Mouse (Mus musculus): Measurements from ENCODE around the gene Ccdc38. TPM values are rescaled to one million over a fixed set of nuclear protein-coding genes. Genes with fewer than 3 reads are reported as not detected.

The Ccdc38 gene
- polyA plus RNA-seq, 1 experiment: 0.03 TPM

DNA sequence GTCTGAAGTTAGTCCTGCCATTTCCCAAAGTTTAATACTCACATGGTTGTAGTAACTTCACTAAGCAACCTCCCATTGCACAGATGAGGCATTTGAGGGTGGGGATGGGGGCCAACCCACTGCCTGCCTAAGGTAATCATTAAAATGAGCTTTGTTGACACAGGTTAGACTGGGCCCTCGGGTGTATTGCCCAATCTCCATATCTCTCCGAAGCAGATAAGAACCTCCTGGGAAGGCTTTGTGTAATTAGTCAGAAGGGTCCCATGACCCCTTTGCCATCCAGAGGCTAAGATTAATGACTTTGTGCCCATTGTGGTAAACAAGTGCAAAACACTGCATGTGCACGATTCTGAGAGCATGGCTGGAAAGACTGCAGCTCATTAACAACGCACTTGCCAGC lies 22.7 kb upstream of the Ccdc38 start:
- TF ChIP-seq POLR2A (IDR thresholded peaks at IDR 0.05; ENCODE audit: borderline replicate concordance, insufficient read depth, low read length) (no peak), CTCF (IDR thresholded peaks at IDR 0.05; ENCODE audit: borderline replicate concordance, insufficient read depth, low read depth, low read length) (no peak)
- 80% methylated on average over 4 of the region's 4 CpGs for WGBS

DNA sequence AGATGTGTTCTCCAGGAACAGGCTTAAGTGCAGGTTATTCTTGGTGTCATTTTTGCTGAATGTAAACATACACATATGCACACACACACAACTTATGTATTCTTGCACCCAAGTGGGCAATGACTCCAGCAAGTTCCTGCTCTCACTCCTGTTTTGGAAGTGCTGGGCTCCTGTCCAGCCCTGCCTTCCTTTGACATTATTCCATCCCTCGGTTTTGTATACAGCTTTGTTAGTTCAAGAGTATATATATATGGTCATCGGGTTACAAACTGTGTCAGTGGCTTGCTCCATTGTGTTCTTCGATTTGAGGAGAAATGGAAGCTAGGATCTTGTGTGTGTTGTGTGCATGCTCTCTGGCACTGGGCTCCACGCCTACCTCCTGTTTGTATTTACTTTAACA lies 22.2 kb upstream of the Ccdc38 start:
- no peak overlapping the region for H3K4me3 ChIP-seq (replicated peaks; ENCODE audit: insufficient read depth, low read depth, low read length)
- no peak overlapping the region for H3K27ac ChIP-seq (ENCODE audit: insufficient read depth, low read length)
- no peak for DNase-seq
- 86% methylated on average over 4 of the region's 4 CpGs for WGBS
- TF ChIP-seq POLR2A (IDR thresholded peaks at IDR 0.05; ENCODE audit: borderline replicate concordance, insufficient read depth, low read length): no peak
- TF ChIP-seq CTCF (IDR thresholded peaks at IDR 0.05; ENCODE audit: borderline replicate concordance, insufficient read depth, low read depth, low read length): no peak
- no peaks in the 10 kb centered on the region for H3K27me3 ChIP-seq (ENCODE audit: control insufficient read depth, insufficient read depth, low read length)
- H3K4me1 ChIP-seq (ENCODE audit: control insufficient read depth, insufficient read depth, low read length): peaks cover 3% of the 10 kb centered on the region; the same call in 1 of the 2 replicates

More for the DNA sequence above, 22.7 kb upstream of the Ccdc38 start:
- H3K27me3 ChIP-seq (ENCODE audit: control insufficient read depth, insufficient read depth, low read length): no peaks in the 10 kb centered on the region
- peaks cover 3% of the 10 kb centered on the region; the same call in 1 of the 2 replicates for H3K4me1 ChIP-seq (ENCODE audit: control insufficient read depth, insufficient read depth, low read length)
- no peak overlapping the region for H3K4me3 ChIP-seq (replicated peaks; ENCODE audit: insufficient read depth, low read depth, low read length)
- no peak for DNase-seq
- no peak overlapping the region for H3K27ac ChIP-seq (ENCODE audit: insufficient read depth, low read length)

DNA sequence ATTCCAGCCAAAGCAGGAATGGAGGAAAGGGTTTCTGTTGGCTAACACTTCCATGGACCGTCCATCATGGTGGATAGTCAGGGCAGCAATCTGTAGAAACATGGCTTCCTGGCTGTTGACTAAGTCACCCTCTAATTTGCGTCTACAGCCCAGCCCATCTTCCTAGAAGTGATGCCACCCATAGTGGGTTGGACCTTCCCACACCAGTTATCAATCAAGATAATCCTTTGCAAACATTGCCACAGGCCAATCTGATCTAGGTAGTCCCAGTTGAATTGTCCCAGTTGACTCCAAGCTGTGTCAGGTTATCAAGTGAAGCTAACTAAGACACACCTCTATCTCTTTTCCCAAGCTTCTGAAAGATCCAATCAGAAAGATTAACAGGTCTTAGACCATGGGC lies 21.8 kb upstream of the Ccdc38 start:
- WGBS: 96% methylated on average over 2 of the region's 2 CpGs
- TF ChIP-seq POLR2A (IDR thresholded peaks at IDR 0.05; ENCODE audit: borderline replicate concordance, insufficient read depth, low read length) (no peak), CTCF (IDR thresholded peaks at IDR 0.05; ENCODE audit: borderline replicate concordance, insufficient read depth, low read depth, low read length) (no peak)

DNA sequence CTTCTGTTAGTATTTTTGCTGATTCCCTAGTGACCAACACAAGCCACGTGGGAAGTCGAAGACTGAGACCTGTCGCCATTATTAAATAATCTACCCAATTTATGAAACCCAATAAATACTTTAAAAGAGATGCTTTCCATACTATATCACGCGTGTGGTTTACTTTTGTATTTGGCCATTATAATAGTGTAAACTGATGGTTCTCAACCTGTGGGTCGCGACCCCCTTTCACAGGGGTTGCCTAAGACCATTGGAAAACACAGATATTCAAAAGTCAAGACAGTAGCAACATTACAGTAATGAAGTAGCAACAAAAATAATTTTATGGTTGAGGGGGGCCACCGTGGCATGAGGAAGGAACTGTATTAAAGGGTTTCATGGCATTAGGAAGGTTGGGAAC lies 21.3 kb upstream of the Ccdc38 start:
- WGBS: 95% methylated on average over 8 of the region's 8 CpGs
- no peak for DNase-seq
- no peak for TF ChIP-seq CTCF (IDR thresholded peaks at IDR 0.05; ENCODE audit: borderline replicate concordance, insufficient read depth, low read depth, low read length)
- TF ChIP-seq POLR2A (IDR thresholded peaks at IDR 0.05; ENCODE audit: borderline replicate concordance, insufficient read depth, low read length): no peak
- no peaks in the 10 kb centered on the region for H3K27me3 ChIP-seq (ENCODE audit: control insufficient read depth, insufficient read depth, low read length)
- H3K4me3 ChIP-seq (replicated peaks; ENCODE audit: insufficient read depth, low read depth, low read length): no peak overlapping the region
- peaks cover 3% of the 10 kb centered on the region; the same call in 1 of the 2 replicates for H3K4me1 ChIP-seq (ENCODE audit: control insufficient read depth, insufficient read depth, low read length)
- H3K27ac ChIP-seq (ENCODE audit: insufficient read depth, low read length): no peak overlapping the region

More for the DNA sequence above, 21.8 kb upstream of the Ccdc38 start:
- no peaks in the 10 kb centered on the region for H3K27me3 ChIP-seq (ENCODE audit: control insufficient read depth, insufficient read depth, low read length)
- DNase-seq: no peak
- H3K4me3 ChIP-seq (replicated peaks; ENCODE audit: insufficient read depth, low read depth, low read length): no peak overlapping the region
- H3K27ac ChIP-seq (ENCODE audit: insufficient read depth, low read length): no peak overlapping the region
- H3K4me1 ChIP-seq (ENCODE audit: control insufficient read depth, insufficient read depth, low read length): peaks cover 3% of the 10 kb centered on the region; the same call in 1 of the 2 replicates

DNA sequence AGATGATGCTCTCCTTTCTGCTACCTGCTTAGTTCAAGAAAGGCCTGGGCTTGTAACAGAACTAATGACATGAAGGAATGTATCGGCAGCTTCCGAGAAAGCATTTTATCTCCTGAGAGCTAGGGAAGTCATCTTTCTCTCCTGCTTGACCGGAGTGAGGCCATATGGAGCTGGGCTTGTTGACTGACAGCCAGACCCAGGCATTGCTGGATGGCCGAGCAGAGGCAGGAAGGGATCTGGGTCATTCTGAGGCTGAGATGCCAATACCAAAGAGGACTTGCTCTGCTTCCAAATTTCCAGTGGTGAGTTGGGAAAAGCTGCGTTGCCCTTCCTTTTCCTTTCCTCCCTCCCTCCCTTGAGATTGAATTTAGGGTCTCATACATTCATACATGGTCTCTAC lies 20.7 kb upstream of the Ccdc38 start:
- H3K27ac ChIP-seq (ENCODE audit: insufficient read depth, low read length): no peak overlapping the region
- H3K4me1 ChIP-seq (ENCODE audit: control insufficient read depth, insufficient read depth, low read length): peaks cover 3% of the 10 kb centered on the region; the same call in 1 of the 2 replicates
- no peaks in the 10 kb centered on the region for H3K27me3 ChIP-seq (ENCODE audit: control insufficient read depth, insufficient read depth, low read length)
- DNase-seq: peak; percentile 67 to 82
- no peak overlapping the region for H3K4me3 ChIP-seq (replicated peaks; ENCODE audit: insufficient read depth, low read depth, low read length)
- WGBS: 17% methylated on average over 5 of the region's 5 CpGs
- TF ChIP-seq POLR2A (IDR thresholded peaks at IDR 0.05; ENCODE audit: borderline replicate concordance, insufficient read depth, low read length): no peak
- TF ChIP-seq CTCF (IDR thresholded peaks at IDR 0.05; ENCODE audit: borderline replicate concordance, insufficient read depth, low read depth, low read length): no peak

DNA sequence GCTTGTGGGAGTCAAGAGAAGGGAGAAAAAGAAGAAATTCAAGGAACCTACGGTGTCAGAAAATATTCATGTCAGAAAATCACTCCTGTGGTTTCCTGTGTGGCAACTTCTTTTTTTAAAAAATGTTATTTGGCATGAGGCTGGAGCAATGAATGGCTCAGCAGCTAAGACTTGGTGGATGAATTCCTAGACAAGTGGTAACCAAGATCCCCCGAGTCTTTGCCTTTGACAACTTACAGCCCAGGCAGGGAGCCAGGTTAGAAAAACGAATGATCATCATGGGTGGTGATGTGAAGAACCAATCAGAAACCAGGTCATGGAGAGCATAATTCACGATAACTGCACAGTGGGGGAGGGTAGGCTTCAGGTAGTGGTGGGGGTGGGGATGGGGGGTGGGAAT lies 19.4 kb upstream of the Ccdc38 start:
- Histone ChIP-seq H3K4me3 (replicated peaks; ENCODE audit: insufficient read depth, low read depth, low read length) (no peak overlapping the region), H3K4me1 (ENCODE audit: control insufficient read depth, insufficient read depth, low read length) (peaks cover 3% of the 10 kb centered on the region; the same call in 1 of the 2 replicates), H3K27ac (ENCODE audit: insufficient read depth, low read length) (no peak overlapping the region), H3K27me3 (ENCODE audit: control insufficient read depth, insufficient read depth, low read length) (no peaks in the 10 kb centered on the region)
- TF ChIP-seq CTCF (IDR thresholded peaks at IDR 0.05; ENCODE audit: borderline replicate concordance, insufficient read depth, low read depth, low read length): no peak
- TF ChIP-seq POLR2A (IDR thresholded peaks at IDR 0.05; ENCODE audit: borderline replicate concordance, insufficient read depth, low read length): no peak
- no peak for DNase-seq
- 42% methylated on average over 4 of the region's 4 CpGs for WGBS

DNA sequence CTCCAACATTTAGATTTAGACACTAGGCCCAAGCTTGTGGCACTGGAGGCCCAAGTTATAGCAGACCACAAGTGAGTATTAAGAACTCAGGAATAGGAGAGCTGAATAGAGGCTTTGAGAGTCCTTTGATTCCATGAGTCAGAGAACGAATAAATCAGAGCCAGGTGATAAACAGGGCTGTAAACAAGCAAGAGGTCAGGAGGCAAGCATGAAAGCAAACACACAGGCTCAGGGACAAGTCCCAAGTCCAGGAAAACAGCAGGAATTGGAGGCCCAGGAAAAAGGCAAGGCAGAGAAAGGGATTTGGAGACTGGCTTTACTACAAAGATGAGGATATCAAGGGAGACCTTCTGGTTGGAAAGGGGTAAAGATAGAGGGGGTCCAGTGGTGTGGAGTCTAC lies 15.1 kb upstream of the Ccdc38 start:
- Histone ChIP-seq H3K4me1 (ENCODE audit: control insufficient read depth, insufficient read depth, low read length) (peaks cover 3% of the 10 kb centered on the region; the same call in 1 of the 2 replicates), H3K4me3 (replicated peaks; ENCODE audit: insufficient read depth, low read depth, low read length) (no peak overlapping the region), H3K27ac (ENCODE audit: insufficient read depth, low read length) (no peak overlapping the region), H3K27me3 (ENCODE audit: control insufficient read depth, insufficient read depth, low read length) (no peaks in the 10 kb centered on the region)
- TF ChIP-seq POLR2A (IDR thresholded peaks at IDR 0.05; ENCODE audit: borderline replicate concordance, insufficient read depth, low read length): no peak
- TF ChIP-seq CTCF (IDR thresholded peaks at IDR 0.05; ENCODE audit: borderline replicate concordance, insufficient read depth, low read depth, low read length): no peak
- 82% methylated on average over 1 of the region's 1 CpGs for WGBS
- DNase-seq: no peak

DNA sequence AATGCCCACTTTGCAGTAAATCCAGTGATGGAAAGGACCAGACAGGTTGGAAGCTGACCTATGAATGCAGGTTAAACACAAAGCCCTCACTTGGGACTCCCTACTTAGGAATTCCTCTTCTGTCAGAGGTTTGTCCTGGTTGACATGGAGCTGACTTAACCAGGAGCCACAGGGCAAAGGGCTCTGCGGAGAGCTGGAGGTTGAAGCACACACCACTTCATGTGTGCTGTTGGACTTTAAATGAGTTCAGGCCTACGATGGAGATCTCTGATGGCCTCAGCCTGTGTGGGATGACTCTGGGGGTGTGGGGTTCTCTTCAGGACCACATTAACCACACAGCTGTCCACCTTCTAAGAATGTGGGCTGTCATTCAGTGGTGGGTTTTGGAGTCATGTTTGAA lies 2.1 kb upstream of the Ccdc38 start:
- no peak overlapping the region for H3K27ac ChIP-seq (ENCODE audit: insufficient read depth, low read length)
- no peak for TF ChIP-seq CTCF (IDR thresholded peaks at IDR 0.05; ENCODE audit: borderline replicate concordance, insufficient read depth, low read depth, low read length)
- no peak for TF ChIP-seq POLR2A (IDR thresholded peaks at IDR 0.05; ENCODE audit: borderline replicate concordance, insufficient read depth, low read length)
- 96% methylated on average over 2 of the region's 2 CpGs for WGBS
- no peaks in the 10 kb centered on the region for H3K27me3 ChIP-seq (ENCODE audit: control insufficient read depth, insufficient read depth, low read length)
- DNase-seq: no peak
- no peak overlapping the region for H3K4me3 ChIP-seq (replicated peaks; ENCODE audit: insufficient read depth, low read depth, low read length)
- peaks cover 4% of the 10 kb centered on the region for H3K4me1 ChIP-seq (ENCODE audit: control insufficient read depth, insufficient read depth, low read length)
